Mouse (Mus musculus) intestine, embryonic 14.5 days (tissue): ENCODE data around the gene Ppp2r2c. TPM values are rescaled to one million over a fixed set of nuclear protein-coding genes. Genes with fewer than 3 reads are reported as not detected.

ENCODE experiments used
- ATAC-seq: fragments of 200-750 bp; cut with Nextera tagmentation; replicated peaks from 2 replicates; pipeline ENCODE4 v1.8.0; 2017; ENCODE audit warnings: low read depth, moderate number of reproducible peaks, moderate TSS enrichment, moderate library complexity; ENCODE audit not compliant: low FRiP score, low TSS enrichment
- DNase-seq: peaks from one replicate; pipeline ENCODE4 v3.0.0-alpha.2; 2018; ENCODE audit warnings: low spot score
- H3K27ac ChIP-seq: fragments of 300-500 bp; sonication (generic); 2 replicates; pipeline ENCODE4 v1.5.1; 2014; ENCODE audit warnings: low read depth, mild to moderate bottlenecking, control low read depth
- H3K27me3 ChIP-seq: fragments of 300-500 bp; sonication (generic); replicated peaks from 2 replicates; pipeline ENCODE4 v1.6.1; 2014; ENCODE audit warnings: low read length, control low read depth; ENCODE audit not compliant: control insufficient read depth, insufficient read depth
- H3K36me3 ChIP-seq: fragments of 300-500 bp; sonication (generic); 2 replicates; pipeline ENCODE4 v1.6.1; 2014; ENCODE audit warnings: low read length, control low read depth; ENCODE audit not compliant: control insufficient read depth, insufficient read depth
- H3K4me1 ChIP-seq: fragments of 300-500 bp; sonication (generic); replicated peaks from 2 replicates; pipeline ENCODE4 v1.6.1; 2014; ENCODE audit warnings: low read length, control low read depth, mixed read lengths; ENCODE audit not compliant: control insufficient read depth, insufficient read depth
- H3K4me2 ChIP-seq: fragments of 300-500 bp; sonication (generic); 2 replicates; pipeline ENCODE4 v1.6.1; 2014; ENCODE audit warnings: low read length
- H3K4me3 ChIP-seq: fragments of 300-500 bp; sonication (generic); 2 replicates; pipeline ENCODE4 v1.5.1; 2014; ENCODE audit warnings: low read depth, low read length, control low read depth, mixed read lengths
- H3K9ac ChIP-seq: fragments of 300-500 bp; sonication (generic); 2 replicates; pipeline ENCODE4 v1.6.1; 2014; ENCODE audit warnings: mild to moderate bottlenecking, low read length
- H3K9me3 ChIP-seq: fragments of 300-500 bp; sonication (generic); 2 replicates; pipeline ENCODE4 v1.6.1; 2016; ENCODE audit warnings: low read length, control low read depth; ENCODE audit not compliant: control insufficient read depth
- WGBS: fragments of 180-500 bp; shearing (Covaris S2); extraction: QIAGEN DNeasy Blood & Tissue Kit; methylation state at CpG from one replicate; pipeline ENCODE4 v1.1.7; 2014; 5-methylcytosine and 5-hydroxymethylcytosine counted together
- polyA plus RNA-seq: library from polyadenylated mRNA; unstranded; fragments of >200 nt; fragmentation: Nextera tagmentation; extraction: Ambion mirVana; gene quantifications from 2 replicates; pipeline ENCODE4 v1.2.1, GENCODE M21; 2014

The Ppp2r2c gene
- polyA plus RNA-seq, 1 experiment from 2014 or later: 0.73 TPM

DNA sequence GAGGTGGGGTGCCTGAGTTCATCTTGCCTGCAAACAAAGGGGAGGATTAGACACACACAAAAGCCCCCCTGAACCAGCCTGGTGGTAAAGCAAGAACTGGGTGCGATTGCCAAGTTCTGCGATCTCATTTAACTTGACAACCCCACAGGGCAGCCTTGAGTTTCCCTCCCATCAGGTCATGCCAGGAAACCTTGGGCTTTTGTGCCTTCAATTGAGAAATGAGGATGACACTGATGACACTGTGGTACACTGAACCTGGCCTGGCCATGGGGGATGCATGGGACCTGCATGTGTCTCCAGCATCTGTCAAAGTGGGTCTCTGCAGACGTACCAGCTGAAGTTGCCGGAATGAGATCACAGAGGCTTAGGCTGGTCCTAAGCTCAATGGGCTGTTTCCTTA is 114.0 kb downstream of the Ppp2r2c start:
- Histone ChIP-seq H3K9ac (no peak overlapping the region), H3K4me3 (no peak overlapping the region), H3K9me3 (no peaks in the 10 kb centered on the region), H3K4me2 (no peak overlapping the region), H3K27me3 (no peaks in the 10 kb centered on the region), H3K36me3 (0 out of 2 replicates have a peak, but pooled peaks cover 10% of the 10 kb centered on the region), H3K4me1 (no peaks in the 10 kb centered on the region), H3K27ac (no peak overlapping the region)
- no peak for DNase-seq
- 92% methylated on average over 4 of the region's 4 CpGs for WGBS
- ATAC-seq: no peak

DNA sequence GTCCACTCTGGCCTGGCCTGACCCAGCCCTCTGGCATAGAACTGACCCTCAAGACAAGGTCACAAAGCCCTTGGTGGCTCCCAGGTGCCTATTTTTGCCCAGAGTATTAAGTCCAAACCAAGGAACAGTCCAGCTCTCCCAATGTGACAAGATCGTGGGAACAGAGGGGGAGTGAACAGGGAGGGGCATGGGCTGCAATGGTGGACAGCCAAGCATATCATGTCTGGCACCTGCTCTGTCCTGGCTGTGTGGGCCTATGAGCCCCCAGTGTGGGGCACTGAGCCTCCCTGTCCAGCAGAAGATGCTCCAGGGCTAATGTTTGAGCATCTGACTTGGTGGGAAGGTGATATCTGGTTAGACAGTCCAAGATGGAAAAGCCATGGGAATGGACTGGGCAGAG is 118.3 kb downstream of the Ppp2r2c start:
- H3K4me2 ChIP-seq: no peak overlapping the region
- no peaks in the 10 kb centered on the region for H3K4me1 ChIP-seq
- no peaks in the 10 kb centered on the region for H3K36me3 ChIP-seq
- no peaks in the 10 kb centered on the region for H3K9me3 ChIP-seq
- H3K27me3 ChIP-seq: no peaks in the 10 kb centered on the region
- no peak overlapping the region for H3K27ac ChIP-seq
- DNase-seq (no peak), ATAC-seq (no peak)
- H3K4me3 ChIP-seq: no peak overlapping the region
- 83% methylated on average over 1 of the region's 1 CpGs for WGBS
- H3K9ac ChIP-seq: no peak overlapping the region

DNA sequence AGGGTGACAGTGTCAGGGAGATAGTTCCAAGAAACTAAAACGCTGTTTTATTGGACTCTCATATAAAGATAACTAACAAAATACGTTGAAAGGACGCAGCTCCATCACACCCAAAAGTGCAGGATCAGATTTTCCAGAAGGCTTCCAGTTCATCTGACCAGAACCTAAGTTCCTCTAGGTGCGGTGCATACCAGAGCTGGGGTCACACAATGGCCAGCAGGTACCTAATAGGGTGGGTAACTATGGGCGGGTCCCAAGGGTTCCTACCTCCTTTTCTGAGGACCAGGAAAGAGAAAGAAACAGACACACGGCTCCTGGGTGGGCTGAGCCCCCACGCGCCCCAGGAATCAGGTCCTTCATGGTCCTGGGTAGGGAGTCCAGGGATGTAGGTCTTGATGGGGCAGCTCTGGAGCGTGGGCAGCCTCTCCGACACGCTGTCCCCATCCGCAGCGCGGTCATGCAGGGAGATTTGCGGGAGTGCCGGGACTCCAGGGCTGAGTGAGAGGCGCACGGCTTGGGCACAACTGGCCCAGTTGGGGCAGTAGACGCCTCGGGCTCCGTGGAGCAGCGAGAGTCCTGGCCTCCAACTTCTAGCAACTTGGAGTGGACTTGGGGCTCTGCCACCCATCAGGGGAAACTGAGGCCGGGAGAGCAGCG is 119.9 kb downstream of the Ppp2r2c start:
- peak overlapping the region; percentile 52 for H3K4me3 ChIP-seq
- H3K9ac ChIP-seq: peak overlapping the region; percentile 48
- no peaks in the 10 kb centered on the region for H3K27me3 ChIP-seq
- H3K9me3 ChIP-seq: no peaks in the 10 kb centered on the region
- no peak overlapping the region for H3K27ac ChIP-seq
- H3K4me2 ChIP-seq: peak overlapping the region; percentile 73
- DNase-seq: peak; percentile 52
- ATAC-seq: peak; percentile 17
- 10% methylated on average over 24 of the region's 24 CpGs for WGBS
- no peaks in the 10 kb centered on the region for H3K36me3 ChIP-seq
- no peaks in the 10 kb centered on the region for H3K4me1 ChIP-seq

DNA sequence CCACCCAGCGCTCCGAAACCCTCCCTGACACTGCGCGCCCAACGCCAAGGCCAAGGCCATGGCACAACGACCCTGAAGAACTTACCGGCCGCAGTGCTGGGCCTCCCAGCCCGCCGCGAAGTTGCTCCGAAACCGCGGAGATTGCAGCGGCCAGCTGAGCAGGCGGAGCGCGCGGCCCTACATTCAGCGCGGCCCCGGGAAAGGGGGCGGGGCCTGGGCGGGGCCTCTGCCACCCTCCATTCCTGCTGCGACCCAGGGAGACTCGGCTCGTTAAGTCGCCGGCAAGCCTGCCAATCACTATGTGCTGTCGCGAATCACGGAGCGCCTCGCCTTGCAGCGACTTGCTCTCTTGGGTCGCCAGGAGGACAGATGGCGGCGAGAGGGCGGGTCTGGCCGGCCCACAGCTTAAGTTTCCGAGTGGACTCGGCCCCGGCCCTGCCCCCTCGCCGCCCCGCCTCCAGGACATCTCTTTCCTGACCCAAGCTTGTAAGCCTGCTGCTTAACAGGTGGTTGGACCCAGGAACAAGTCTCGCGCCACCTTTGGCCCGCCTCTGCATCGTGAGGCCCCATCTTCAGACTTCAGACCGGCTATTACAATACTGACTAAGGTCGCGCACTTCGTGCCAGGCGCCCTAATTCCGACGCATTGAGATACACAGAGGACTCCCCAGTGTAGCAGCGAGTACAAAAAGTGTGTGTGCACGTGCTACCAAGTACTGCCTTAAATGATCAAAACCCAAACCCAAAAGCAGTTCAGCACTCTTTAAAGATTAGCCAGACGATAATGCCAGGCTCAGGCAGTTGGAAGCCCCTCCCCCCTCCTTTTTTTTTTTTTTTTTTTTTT is 120.7 kb downstream of the Ppp2r2c start, which contains the start of gene Wfs1:
Wfs1 (minus strand) TSS at position 425 of the 844 bp plus-strand sequence.
- H3K4me1 ChIP-seq: no peaks in the 10 kb centered on the region
- H3K36me3 ChIP-seq: no peaks in the 10 kb centered on the region
- no peaks in the 10 kb centered on the region for H3K27me3 ChIP-seq
- DNase-seq (peak; percentile 93), ATAC-seq (peak; percentile 99)
- H3K9ac ChIP-seq: peak within 1 kb of the TSS; percentile 48
- H3K4me2 ChIP-seq: peak within 1 kb of the TSS; percentile 73
- no peaks in the 10 kb centered on the region for H3K9me3 ChIP-seq
- peak within 1 kb of the TSS; percentile 52 for H3K4me3 ChIP-seq
- WGBS: under 1% methylated on average over 57 of the region's 60 CpGs
- H3K27ac ChIP-seq: peak within 1 kb of the TSS; percentile 73; the same call in 1 of the 2 replicates

DNA sequence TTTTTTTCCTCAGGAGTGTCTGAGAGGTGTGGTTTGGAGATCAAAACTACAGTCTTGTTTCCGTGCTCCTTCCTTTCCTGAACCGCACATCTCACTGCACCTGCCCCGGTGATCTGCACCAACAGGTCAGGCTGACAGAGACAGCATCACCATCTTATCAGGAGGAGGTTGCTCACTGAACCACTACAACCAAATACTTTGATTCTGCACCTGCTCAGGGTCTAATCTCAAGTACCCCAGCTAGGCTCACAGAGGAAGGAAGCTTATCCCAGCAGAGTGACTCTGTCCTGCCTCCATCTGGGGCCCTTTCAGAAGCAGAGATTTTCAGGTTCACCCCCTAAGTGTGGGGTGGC is 121.3 kb downstream of the Ppp2r2c start:
- no peaks in the 10 kb centered on the region for H3K36me3 ChIP-seq
- H3K27me3 ChIP-seq: no peaks in the 10 kb centered on the region
- no peak overlapping the region for H3K9ac ChIP-seq
- peak overlapping the region; percentile 73 for H3K4me2 ChIP-seq
- H3K9me3 ChIP-seq: no peaks in the 10 kb centered on the region
- H3K4me1 ChIP-seq: no peaks in the 10 kb centered on the region
- peak overlapping the region; percentile 73; the same call in 1 of the 2 replicates for H3K27ac ChIP-seq
- peak overlapping the region; percentile 52 for H3K4me3 ChIP-seq
- ATAC-seq (no peak), DNase-seq (no peak)
- WGBS: 7% methylated on average over 3 of the region's 3 CpGs

DNA sequence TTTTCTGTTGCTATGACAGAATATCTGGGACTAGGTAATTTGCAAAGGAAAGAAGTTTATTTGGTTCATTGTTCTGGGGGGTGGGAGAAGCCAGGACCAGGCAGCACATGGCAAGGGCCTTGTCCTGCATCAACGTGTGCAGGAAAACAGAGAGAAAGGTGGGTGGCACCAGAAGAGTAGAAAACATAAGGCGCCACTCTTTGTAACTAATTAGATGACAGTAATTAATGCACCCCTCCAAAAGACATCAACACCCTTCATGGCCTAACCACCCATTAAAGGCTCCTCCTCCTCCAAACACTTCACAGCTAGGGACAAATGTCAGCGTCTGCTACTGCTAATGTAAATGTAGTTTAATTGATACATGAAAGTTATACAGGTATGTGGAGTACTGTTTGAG is 121.9 kb downstream of the Ppp2r2c start:
- Histone ChIP-seq H3K4me1 (no peaks in the 10 kb centered on the region), H3K36me3 (no peaks in the 10 kb centered on the region), H3K4me3 (no peak overlapping the region), H3K4me2 (no peak overlapping the region), H3K27ac (no peak overlapping the region), H3K27me3 (no peaks in the 10 kb centered on the region), H3K9ac (no peak overlapping the region), H3K9me3 (no peaks in the 10 kb centered on the region)
- ATAC-seq (no peak), DNase-seq (no peak)
- 41% methylated on average over 3 of the region's 3 CpGs for WGBS

DNA sequence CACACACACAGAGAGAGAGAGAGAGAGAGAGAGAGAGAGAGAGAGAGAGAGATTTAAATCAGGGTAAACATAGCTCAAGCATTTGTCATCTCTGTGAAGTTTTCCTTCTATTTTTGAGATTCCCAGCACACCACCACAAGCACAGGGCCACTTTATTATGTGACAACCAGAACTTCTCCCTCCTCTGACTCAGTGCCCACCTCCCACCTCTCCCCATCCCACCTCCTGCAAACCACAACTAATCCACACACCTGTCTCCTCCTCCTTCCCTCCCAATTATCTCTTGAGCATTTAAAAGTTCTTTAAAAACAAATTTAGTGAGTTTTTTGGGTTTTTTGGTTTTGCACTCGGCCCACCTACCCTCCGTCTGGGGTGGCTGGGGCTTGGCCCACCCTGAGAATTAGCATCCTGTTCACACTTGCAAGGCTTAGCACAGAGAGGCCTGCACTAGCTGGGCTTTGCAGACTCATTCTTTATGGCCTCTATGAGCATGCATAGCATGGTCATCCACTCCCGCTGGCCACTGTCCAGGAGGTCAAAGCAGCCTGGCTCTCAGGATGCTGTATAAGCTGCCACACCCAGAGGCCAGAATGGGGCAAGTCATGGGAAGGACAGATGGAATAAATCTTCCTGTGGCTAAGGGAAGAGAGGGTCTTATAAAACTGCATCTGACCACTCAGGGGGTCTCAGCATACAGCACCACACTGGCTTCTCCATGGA is 122.5 kb downstream of the Ppp2r2c start:
- DNase-seq: no peak
- ATAC-seq: no peak
- Histone ChIP-seq H3K27me3 (no peaks in the 10 kb centered on the region), H3K9ac (no peak overlapping the region), H3K4me1 (no peaks in the 10 kb centered on the region), H3K4me2 (no peak overlapping the region), H3K27ac (no peak overlapping the region), H3K4me3 (no peak overlapping the region), H3K36me3 (no peaks in the 10 kb centered on the region), H3K9me3 (no peaks in the 10 kb centered on the region)
- 69% methylated on average over 3 of the region's 3 CpGs for WGBS

DNA sequence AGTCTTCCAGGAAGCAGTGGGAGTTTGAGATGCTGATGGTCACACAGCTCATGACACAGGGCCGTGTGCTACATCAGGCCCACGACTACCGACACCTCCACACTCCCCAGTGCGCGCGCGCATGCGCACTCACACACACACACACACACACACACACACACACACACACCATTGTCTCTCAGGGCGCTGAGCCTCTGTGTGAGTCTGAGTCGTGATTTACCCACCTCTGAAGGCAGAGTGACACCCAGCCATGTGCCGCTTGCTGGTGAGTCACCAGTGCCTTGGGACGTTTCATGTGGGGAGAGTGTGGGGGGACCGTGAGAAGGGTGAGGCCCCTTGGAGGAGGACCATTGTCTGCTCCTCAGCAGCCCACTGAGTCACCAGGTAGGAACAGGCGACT is 128.1 kb downstream of the Ppp2r2c start:
- Histone ChIP-seq H3K4me2 (no peak overlapping the region), H3K4me3 (no peak overlapping the region), H3K27ac (no peak overlapping the region), H3K27me3 (no peaks in the 10 kb centered on the region), H3K4me1 (no peaks in the 10 kb centered on the region), H3K9ac (no peak overlapping the region), H3K9me3 (no peaks in the 10 kb centered on the region), H3K36me3 (no peaks in the 10 kb centered on the region)
- DNase-seq (no peak), ATAC-seq (no peak)
- WGBS: 81% methylated on average over 14 of the region's 14 CpGs
